Mouse (Mus musculus): ENCODE measurements at regions not wholly inside any gene's neighbourhood (a gene's known extent, or its start where the extent isn't known, plus 50 kb on each side); places are given as distances from the start of the nearest gene placed in this dataset.

DNA sequence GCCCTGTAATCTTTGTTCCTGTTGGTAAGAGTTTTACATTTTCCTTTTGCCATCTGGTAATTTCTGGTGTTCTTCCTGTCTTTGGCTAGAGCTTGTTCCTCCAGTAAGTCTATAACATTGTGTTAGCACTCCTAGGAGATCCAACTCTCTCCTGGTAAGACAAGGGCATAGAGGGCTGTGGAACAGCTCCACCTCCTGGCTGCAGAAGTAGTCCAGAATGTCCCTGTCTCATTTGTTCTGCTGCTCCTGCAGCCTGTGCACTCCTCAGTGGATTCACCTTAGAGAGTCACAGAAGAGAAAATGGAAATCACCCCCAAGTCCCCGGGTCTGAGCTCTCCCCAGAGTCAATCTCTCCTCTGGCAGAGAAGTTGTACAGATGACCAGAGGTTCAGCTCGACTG, 5629.1 kb downstream of the 9330182O14Rik start:
- Histone ChIP-seq H3K4me2 (ENCODE audit: low read depth, low read length) (no peak overlapping the region), H3K27me3 (ENCODE audit: insufficient read depth, low read length) (no peaks in the 10 kb centered on the region), H3K9ac (replicated peaks; ENCODE audit: low read length) (no peak overlapping the region), H3K9me3 (ENCODE audit: low read length) (no peaks in the 10 kb centered on the region), H3K4me1 (ENCODE audit: insufficient read depth, low read length) (no peaks in the 10 kb centered on the region), H3K36me3 (ENCODE audit: insufficient read depth, low read length) (no peaks in the 10 kb centered on the region), H3K27ac (no peak overlapping the region), H3K4me3 (ENCODE audit: low read length) (no peak overlapping the region)
- DNase-seq (ENCODE audit: low spot score) (peak; percentile 7), ATAC-seq (no peak)
- WGBS: 52% methylated on average over 2 of the region's 2 CpGs
- TF ChIP-seq CTCF (IDR thresholded peaks at IDR 0.05; ENCODE audit: low read depth): peak; percentile 48

Measured in hindbrain, postnatal 0 days (tissue).